Mouse (Mus musculus) limb, embryonic 14.5 days (tissue): ENCODE measurements around the gene Taf11. TPM values are rescaled to one million over a fixed set of nuclear protein-coding genes. Genes with fewer than 3 reads are reported as not detected.

ENCODE experiments used
- ATAC-seq: fragments of 200-750 bp; cut with Nextera tagmentation; 2 replicates; pipeline ENCODE4 v1.8.0; 2017; ENCODE audit warnings: low read depth, moderate number of reproducible peaks, moderate TSS enrichment; ENCODE audit not compliant: low FRiP score
- DNase-seq: peaks from one replicate; pipeline ENCODE4 v3.0.0-alpha.2; 2015; ENCODE audit warnings: low spot score
- H3K27ac ChIP-seq: fragments of 300-500 bp; sonication (generic); replicated peaks from 2 replicates; pipeline ENCODE4 v1.5.1; 2014; ENCODE audit warnings: low read depth, mild to moderate bottlenecking, low read length, moderate library complexity, mixed read lengths
- H3K27me3 ChIP-seq: fragments of 300-500 bp; sonication (generic); 2 replicates; pipeline ENCODE4 v1.6.1; 2014; ENCODE audit warnings: low read length, mixed read lengths; ENCODE audit not compliant: control insufficient read depth, insufficient read depth
- H3K36me3 ChIP-seq: fragments of 300-500 bp; sonication (generic); 2 replicates; pipeline ENCODE4 v1.6.1; 2014; ENCODE audit warnings: mild to moderate bottlenecking, low read length, moderate library complexity, mixed read lengths; ENCODE audit not compliant: control insufficient read depth, insufficient read depth
- H3K4me1 ChIP-seq: fragments of 300-500 bp; sonication (generic); 2 replicates; pipeline ENCODE4 v1.6.1; 2014; ENCODE audit warnings: antibody characterized with exemption, low read length, mixed read lengths; ENCODE audit not compliant: control insufficient read depth, insufficient read depth
- H3K4me2 ChIP-seq: fragments of 300-500 bp; sonication (generic); replicated peaks from 2 replicates; pipeline ENCODE4 v1.6.1; 2014; ENCODE audit warnings: low read depth, mild to moderate bottlenecking, low read length, moderate library complexity; ENCODE audit not compliant: severe bottlenecking
- H3K4me3 ChIP-seq: fragments of 300-500 bp; sonication (generic); replicated peaks from 2 replicates; pipeline ENCODE4 v1.5.1; 2014; ENCODE audit warnings: low read length
- H3K9ac ChIP-seq: fragments of 300-500 bp; sonication (generic); 2 replicates; pipeline ENCODE4 v1.6.1; 2014; ENCODE audit warnings: mild to moderate bottlenecking, low read depth, low read length, moderate library complexity; ENCODE audit not compliant: severe bottlenecking
- H3K9me3 ChIP-seq: fragments of 300-500 bp; sonication (generic); 2 replicates; pipeline ENCODE4 v1.6.1; 2016; ENCODE audit warnings: low read length; ENCODE audit not compliant: control insufficient read depth
- POLR2A ChIP-seq: fragments of 200-500 bp; IDR thresholded peaks from 2 replicates; pipeline ENCODE4 v1.8.0; 2012; ENCODE audit warnings: inconsistent platforms, mild to moderate bottlenecking, moderate library complexity, borderline replicate concordance; ENCODE audit not compliant: insufficient read depth, insufficient read length; ENCODE audit errors: extremely low read depth
- WGBS: fragments of 180-500 bp; shearing (Covaris S2); extraction: QIAGEN DNeasy Blood & Tissue Kit; methylation state at CpG from one replicate; pipeline ENCODE4 v1.1.7; 2014; 5-methylcytosine and 5-hydroxymethylcytosine counted together
- polyA plus RNA-seq, 2 experiments: library from polyadenylated mRNA; depleted of rRNA in 1 of 2; stranded (reverse) in 1 of 2; unstranded in 1 of 2; fragments of >200 nt; fragmentation: Nextera tagmentation in 1 of 2; extraction: Ambion mirVana in 1 of 2; gene quantifications; 2 replicates each; pipeline versions ENCODE4 v1.2.1 to v1.2.3; 2012 to 2014

Gene Taf11
- polyA plus RNA-seq, 2 experiments, result 43.1 to 65.2 TPM

DNA sequence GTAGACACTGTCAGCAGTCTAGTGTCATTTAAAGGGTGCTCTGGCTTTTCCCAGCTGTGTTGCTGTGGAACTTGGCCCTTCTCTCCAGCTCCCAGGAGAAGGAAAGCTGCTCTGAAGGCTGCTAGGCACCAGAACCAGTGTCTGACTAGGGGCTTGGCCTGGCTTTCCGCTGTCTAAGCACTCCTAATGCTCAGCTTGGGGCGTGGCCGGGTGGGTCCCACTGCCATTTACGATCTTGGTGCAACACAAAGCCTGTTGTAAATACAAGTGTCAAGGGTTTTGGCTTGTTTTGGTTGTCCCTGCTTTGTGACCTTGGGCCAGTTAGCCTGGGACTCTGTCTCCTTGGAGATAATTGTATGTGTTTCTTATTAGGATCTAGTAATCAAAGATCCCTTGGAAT is 30.7 kb upstream of the Taf11 start:
- Histone ChIP-seq H3K4me3 (no peak overlapping the region), H3K27me3 (no peaks in the 10 kb centered on the region), H3K9ac (no peak overlapping the region), H3K9me3 (no peaks in the 10 kb centered on the region), H3K4me2 (no peak overlapping the region), H3K36me3 (no peaks in the 10 kb centered on the region), H3K27ac (peak overlapping the region; percentile 48; the same call in 1 of the 2 replicates), H3K4me1 (peaks cover 56% of the 10 kb centered on the region)
- no peak for ATAC-seq
- no peak for DNase-seq
- WGBS, result 25% methylated on average over 4 of the region's 4 CpGs
- TF ChIP-seq POLR2A, result no peak

- H3K9me3 ChIP-seq, result no peaks in the 10 kb centered on the region
- no peak for TF ChIP-seq POLR2A
- DNase-seq (no peak), ATAC-seq (no peak)
- peak overlapping the region; percentile 46; the same call in 1 of the 2 replicates for H3K27ac ChIP-seq
- 56% methylated on average over 5 of the region's 5 CpGs for WGBS
- no peak overlapping the region for H3K9ac ChIP-seq
- no peaks in the 10 kb centered on the region for H3K36me3 ChIP-seq
- no peak overlapping the region for H3K4me3 ChIP-seq
- H3K4me1 ChIP-seq, result peaks cover 50% of the 10 kb centered on the region
- no peaks in the 10 kb centered on the region for H3K27me3 ChIP-seq
- H3K4me2 ChIP-seq, result no peak overlapping the region
These were observed 29.4 kb upstream of the Taf11 start for GRCm38 (mm10) chr17:27939028-27939427.

GRCm38 (mm10) chr17:27938121-27938754 is 28.6 kb upstream of the Taf11 start:
- 42% methylated on average over 12 of the region's 12 CpGs for WGBS
- no peak for TF ChIP-seq POLR2A
- Histone ChIP-seq H3K9ac (peak overlapping the region; percentile 12; the same call in 1 of the 2 replicates), H3K36me3 (no peaks in the 10 kb centered on the region), H3K4me1 (peaks cover 50% of the 10 kb centered on the region), H3K4me2 (no peak overlapping the region), H3K9me3 (no peaks in the 10 kb centered on the region), H3K27ac (peak overlapping the region; percentile 46), H3K4me3 (no peak overlapping the region), H3K27me3 (no peaks in the 10 kb centered on the region)
- no peak for DNase-seq
- ATAC-seq, result no peak

DNA sequence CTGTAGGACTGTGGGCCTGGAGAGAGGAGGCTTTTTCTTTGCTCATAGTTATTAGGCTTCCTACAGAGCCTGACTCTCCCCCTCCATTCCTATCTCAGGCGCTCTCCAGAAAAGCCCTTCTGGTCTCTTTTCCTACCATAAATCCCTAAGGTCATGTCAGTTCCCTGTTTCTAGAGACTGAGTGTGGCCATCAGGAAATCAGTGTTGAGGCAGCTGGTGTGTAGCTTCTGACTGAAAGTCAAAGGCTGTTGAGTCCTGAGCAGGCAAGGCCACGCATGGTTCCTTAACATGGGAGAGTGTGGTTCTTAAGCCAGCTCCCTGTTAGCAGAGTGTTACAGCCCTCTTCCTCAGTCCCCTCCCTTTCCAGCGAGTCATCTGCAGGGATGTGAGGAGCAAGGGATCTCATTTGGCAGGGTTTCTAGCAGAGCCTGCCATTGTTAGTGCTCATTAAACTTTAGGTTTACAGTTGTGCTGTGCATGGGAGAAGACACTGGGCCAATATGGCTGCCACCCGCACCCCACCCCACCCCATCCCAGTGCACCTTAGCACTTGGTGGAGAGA is 27.5 kb upstream of the Taf11 start:
- Histone ChIP-seq H3K4me1 (peaks cover 50% of the 10 kb centered on the region), H3K27me3 (no peaks in the 10 kb centered on the region), H3K36me3 (no peaks in the 10 kb centered on the region), H3K27ac (peak overlapping the region; percentile 38; the same call in 1 of the 2 replicates), H3K9ac (peak overlapping the region; percentile 3; the same call in 1 of the 2 replicates), H3K9me3 (no peaks in the 10 kb centered on the region), H3K4me3 (no peak overlapping the region), H3K4me2 (no peak overlapping the region)
- 67% methylated on average over 4 of the region's 4 CpGs for WGBS
- TF ChIP-seq POLR2A, result no peak
- no peak for ATAC-seq
- DNase-seq, result no peak

DNA sequence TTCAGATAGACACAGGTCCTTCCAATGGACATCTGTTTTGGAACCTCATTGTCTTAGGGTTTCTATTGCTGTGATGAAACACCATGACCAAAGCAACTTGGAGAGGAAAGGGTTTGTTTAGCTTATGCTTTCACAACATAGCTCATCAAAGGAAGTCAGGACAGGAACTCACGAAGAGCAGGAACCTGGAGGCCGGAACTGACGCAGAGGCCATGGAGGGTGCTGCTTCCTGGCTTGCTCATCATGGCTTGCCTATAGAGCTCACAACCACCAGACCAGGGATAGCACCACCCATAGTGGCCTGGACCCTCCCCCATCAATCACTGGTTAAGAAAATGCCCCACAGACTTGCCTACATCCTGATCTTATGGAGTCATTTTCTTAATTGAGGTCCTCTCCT is 25.4 kb upstream of the Taf11 start:
- Histone ChIP-seq H3K4me2 (no peak overlapping the region), H3K4me1 (peaks cover 34% of the 10 kb centered on the region), H3K27ac (no peak overlapping the region), H3K9ac (no peak overlapping the region), H3K9me3 (no peaks in the 10 kb centered on the region), H3K27me3 (no peaks in the 10 kb centered on the region), H3K4me3 (no peak overlapping the region), H3K36me3 (no peaks in the 10 kb centered on the region)
- no peak for DNase-seq
- TF ChIP-seq POLR2A, result no peak
- no peak for ATAC-seq
- WGBS, result 89% methylated on average over 3 of the region's 3 CpGs
